8 mouse cellular contexts compared by ENCODE assay signal in genomic region chr13:13590048-13591011, GRCm38 (mm10). TPM values are rescaled to one million over a fixed set of nuclear protein-coding genes. Genes with fewer than 3 reads are reported as not detected.
DNase-seq lines count a peak whose midpoint lies in the region; ATAC-seq and TF ChIP-seq lines count a peak whose summit lies in the region.

Gene Lyst (plus strand): TSS chr13:13590397.

- no peaks in the 10 kb centered on the region for H3K9me3 ChIP-seq in heart, embryonic 12.5 days (replicated peaks)
- H3K9me3 ChIP-seq in kidney, postnatal 0 days (replicated peaks; ENCODE audit: low read length), result no peaks in the 10 kb centered on the region
- H3K9me3 ChIP-seq in liver, embryonic 11.5 days (ENCODE audit: control insufficient read depth, low read length), result no peaks in the 10 kb centered on the region
- H3K9me3 ChIP-seq in stomach, embryonic 14.5 days (ENCODE audit: control insufficient read depth, low read depth, low read length), result no peaks in the 10 kb centered on the region

- no peaks in the 10 kb centered on the region for H3K36me3 ChIP-seq in heart, embryonic 12.5 days
- no peaks in the 10 kb centered on the region for H3K36me3 ChIP-seq in kidney, postnatal 0 days (ENCODE audit: insufficient read depth, low read length)
- no peaks in the 10 kb centered on the region for H3K36me3 ChIP-seq in liver, embryonic 11.5 days (ENCODE audit: control insufficient read depth, insufficient read depth, low read length)
- no peaks in the 10 kb centered on the region for H3K36me3 ChIP-seq in stomach, embryonic 14.5 days (ENCODE audit: control insufficient read depth, insufficient read depth, low read length)

- TF ChIP-seq CTCF in kidney, postnatal 0 days (IDR thresholded peaks at IDR 0.05; ENCODE audit: low read depth), result peak; percentile 36

- peak within 1 kb of the TSS; percentile 79 for H3K27ac ChIP-seq in heart, embryonic 12.5 days (ENCODE audit: poor library complexity, severe bottlenecking)
- peak within 1 kb of the TSS; percentile 84 for H3K27ac ChIP-seq in kidney, postnatal 0 days
- 0 out of 2 replicates have a peak within 1 kb of the TSS, but pooled peaks have one; percentile 1 for H3K27ac ChIP-seq in liver, embryonic 11.5 days (ENCODE audit: low read depth, low read length)
- H3K27ac ChIP-seq in stomach, embryonic 14.5 days (ENCODE audit: low read length), result peak within 1 kb of the TSS; percentile 83

- no peaks in the 10 kb centered on the region for H3K27me3 ChIP-seq in heart, embryonic 12.5 days (replicated peaks)
- H3K27me3 ChIP-seq in kidney, postnatal 0 days (ENCODE audit: insufficient read depth, low read length), result no peaks in the 10 kb centered on the region
- no peaks in the 10 kb centered on the region for H3K27me3 ChIP-seq in liver, embryonic 11.5 days (replicated peaks; ENCODE audit: control insufficient read depth, insufficient read depth, low read length)
- no peaks in the 10 kb centered on the region for H3K27me3 ChIP-seq in stomach, embryonic 14.5 days (ENCODE audit: control insufficient read depth, insufficient read depth, low read length)

- peak within 1 kb of the TSS; percentile 98 for H3K4me3 ChIP-seq in heart, embryonic 12.5 days
- H3K4me3 ChIP-seq in kidney, postnatal 0 days (replicated peaks; ENCODE audit: low read depth, low read length), result peak within 1 kb of the TSS; percentile 87
- H3K4me3 ChIP-seq in liver, embryonic 11.5 days (ENCODE audit: low read depth, low read length), result peak within 1 kb of the TSS; percentile 75
- peak within 1 kb of the TSS; percentile 79 for H3K4me3 ChIP-seq in stomach, embryonic 14.5 days (ENCODE audit: low read depth, low read length)

- H3K4me1 ChIP-seq in heart, embryonic 12.5 days (replicated peaks), result peaks cover 7% of the 10 kb centered on the region
- peaks cover 12% of the 10 kb centered on the region; the same call in 1 of the 2 replicates for H3K4me1 ChIP-seq in kidney, postnatal 0 days (replicated peaks; ENCODE audit: insufficient read depth, low read length)
- peaks cover 13% of the 10 kb centered on the region; the same call in 1 of the 2 replicates for H3K4me1 ChIP-seq in liver, embryonic 11.5 days (replicated peaks; ENCODE audit: control insufficient read depth, insufficient read depth, low read length)
- H3K4me1 ChIP-seq in stomach, embryonic 14.5 days (ENCODE audit: control insufficient read depth, insufficient read depth, low read length), result no peaks in the 10 kb centered on the region

- H3K9ac ChIP-seq in heart, embryonic 12.5 days, result peak within 1 kb of the TSS; percentile 81
- H3K9ac ChIP-seq in kidney, postnatal 0 days (ENCODE audit: low read depth, low read length), result peak within 1 kb of the TSS; percentile 80
- H3K9ac ChIP-seq in liver, embryonic 11.5 days (ENCODE audit: low read depth, low read length), result peak within 1 kb of the TSS; percentile 70
- peak within 1 kb of the TSS; percentile 68 for H3K9ac ChIP-seq in stomach, embryonic 14.5 days (replicated peaks; ENCODE audit: low read depth, low read length)

- peak; percentile 100 for ATAC-seq in erythroblast, adult 5-6 weeks (replicated peaks; ENCODE audit: low FRiP score, poor library complexity, severe bottlenecking)
- ATAC-seq in heart, embryonic 12.5 days (ENCODE audit: insufficient number of reproducible peaks, low FRiP score), result peak; percentile 99
- peak; percentile 99 for ATAC-seq in kidney, postnatal 0 days (replicated peaks; ENCODE audit: low FRiP score, low read depth)
- peak; percentile 96 for ATAC-seq in liver, embryonic 11.5 days (replicated peaks; ENCODE audit: low FRiP score)
- peak; percentile 98 for ATAC-seq in stomach, embryonic 14.5 days (ENCODE audit: insufficient number of reproducible peaks, insufficient read depth, low FRiP score, low read depth)

- DNase-seq in B cell, adult 2 months, result peak; percentile 97
- peak; percentile 99 for DNase-seq in brain, adult 2 months (ENCODE audit: low read depth, low spot score)
- peak; percentile 99 for DNase-seq in kidney, postnatal 0 days (ENCODE audit: low spot score)
- peak; percentile 98 for DNase-seq in liver, embryonic 11.5 days (ENCODE audit: low spot score)
- peak; percentile 96 for DNase-seq in naive thymus-derived CD4-positive, alpha-beta T cell, adult 2 months (ENCODE audit: low read depth)

- H3K4me2 ChIP-seq in heart, embryonic 12.5 days, result peak within 1 kb of the TSS; percentile 96
- H3K4me2 ChIP-seq in kidney, postnatal 0 days (ENCODE audit: low read length), result peak within 1 kb of the TSS; percentile 94
- H3K4me2 ChIP-seq in liver, embryonic 11.5 days, result peak within 1 kb of the TSS; percentile 93
- H3K4me2 ChIP-seq in stomach, embryonic 14.5 days (replicated peaks; ENCODE audit: low read depth, low read length), result peak within 1 kb of the TSS; percentile 89

- under 1% methylated on average over 72 of the region's 88 CpGs for WGBS in heart, embryonic 12.5 days
- under 1% methylated on average over 74 of the region's 88 CpGs for WGBS in kidney, postnatal 0 days
- WGBS in liver, embryonic 11.5 days, result under 1% methylated on average over 86 of the region's 88 CpGs
- under 1% methylated on average over 83 of the region's 88 CpGs for WGBS in stomach, embryonic 14.5 days

RNA-seq across cellular contexts. Expression of gene Lyst, which starts in this region (rescaled TPM):
- 24.9 and 33.0 TPM in 2 replicates for total RNA-seq in erythroblast, adult 5-6 weeks (2015; ENCODE audit: low replicate concordance)
- 22.3 and 30.8 TPM in 2 replicates for total RNA-seq in erythroblast, adult 5-6 weeks (2017; ENCODE audit: low replicate concordance)
- 4.3 and 4.9 TPM in 2 replicates for polyA plus RNA-seq in heart, embryonic 12.5 days (2016; fragmentation: Nextera tagmentation; extraction: Ambion mirVana)
- polyA plus RNA-seq in kidney, postnatal 0 days (2015; fragmentation: Nextera tagmentation; extraction: Ambion mirVana), result 3.6 and 3.8 TPM in 2 replicates
- 1.8 and 2.0 TPM in 2 replicates for polyA plus RNA-seq in liver, embryonic 11.5 days (2014; fragmentation: Nextera tagmentation; extraction: Ambion mirVana)
- 10.0 and 13.1 TPM in 2 replicates for polyA plus RNA-seq in stomach, embryonic 14.5 days (2014; fragmentation: Nextera tagmentation; extraction: Ambion mirVana)

Comparison
In these comparisons a context has a peak if more than half of its experiments do, and no peak if none do; other contexts are left out.
1. Peak in every context shown above with its lines: DNase-seq, ATAC-seq, H3K4me3 ChIP-seq and H3K27ac ChIP-seq.
2. H3K27ac ChIP-seq: peak in every context shown above with its lines; median percentile 84 in kidney, postnatal 0 days; 83 in stomach, embryonic 14.5 days; 79 in heart, embryonic 12.5 days; 1 in liver, embryonic 11.5 days.